Mouse (Mus musculus) liver, embryonic 14.5 days (tissue): ENCODE measurements around the gene Olfr749. TPM values are rescaled to one million over a fixed set of nuclear protein-coding genes. Genes with fewer than 3 reads are reported as not detected.

Experiments used
- ATAC-seq: fragments of 200-750 bp; cut with Nextera tagmentation; 2 replicates; pipeline ENCODE4 v1.8.0; 2017; ENCODE audit warnings: moderate number of reproducible peaks, mild to moderate bottlenecking, moderate library complexity; ENCODE audit not compliant: insufficient read depth
- DNase-seq, 3 experiments: peaks; one replicate each; pipeline ENCODE4 v3.0.0-alpha.2; 2012 to 2013; ENCODE audit warnings: low read depth in 3 of 3, low spot score in 3 of 3
- H3K27ac ChIP-seq: fragments of 300-500 bp; sonication (generic); 2 replicates; pipeline ENCODE4 v1.5.1; 2014; ENCODE audit warnings: moderate library complexity, mild to moderate bottlenecking, control low read depth, inconsistent platforms
- H3K27me3 ChIP-seq: fragments of 300-500 bp; sonication (generic); 2 replicates; pipeline ENCODE4 v1.6.1; 2014; ENCODE audit warnings: mild to moderate bottlenecking, low read length, moderate library complexity; ENCODE audit not compliant: control insufficient read depth, insufficient read depth
- H3K36me3 ChIP-seq: fragments of 300-500 bp; sonication (generic); replicated peaks from 2 replicates; pipeline ENCODE4 v1.6.1; 2014; ENCODE audit warnings: low read depth; ENCODE audit not compliant: control insufficient read depth, insufficient read depth
- H3K4me1 ChIP-seq, 2 experiments: fragments of 200-500 bp in 1 of 2; fragments of 300-500 bp in 1 of 2; sonication (generic) in 1 of 2; replicated peaks; 2 replicates each; pipeline ENCODE4 v1.6.1; 2012 to 2014; ENCODE audit warnings: antibody characterized with exemption in 1 of 2, inconsistent platforms in 1 of 2, low read length in 1 of 2; ENCODE audit not compliant: control insufficient read depth in 2 of 2, insufficient read depth in 2 of 2
- H3K4me2 ChIP-seq: fragments of 300-500 bp; sonication (generic); 2 replicates; pipeline ENCODE4 v1.6.1; 2014; ENCODE audit warnings: low read depth, mild to moderate bottlenecking, control low read depth, moderate library complexity
- H3K4me3 ChIP-seq, 2 experiments: fragments of 200-500 bp in 1 of 2; fragments of 300-500 bp in 1 of 2; sonication (generic) in 1 of 2; 2 replicates each; pipeline ENCODE4 v1.5.1; 2012 to 2014; ENCODE audit warnings: low read depth in 2 of 2, low read length in 2 of 2, mild to moderate bottlenecking in 2 of 2, control low read depth in 1 of 2, inconsistent platforms in 1 of 2, moderate library complexity in 1 of 2; ENCODE audit not compliant: insufficient read depth in 1 of 2
- H3K9ac ChIP-seq: fragments of 300-500 bp; sonication (generic); replicated peaks from 2 replicates; pipeline ENCODE4 v1.6.1; 2014; ENCODE audit warnings: mild to moderate bottlenecking, control low read depth, moderate library complexity
- H3K9me3 ChIP-seq: fragments of 300-500 bp; sonication (generic); 2 replicates; pipeline ENCODE4 v1.6.1; 2016; ENCODE audit warnings: low read length, mixed read lengths; ENCODE audit not compliant: control insufficient read depth
- CTCF ChIP-seq: IDR thresholded peaks from 2 replicates; pipeline ENCODE4 v1.5.1; 2016; ENCODE audit warnings: antibody characterized with exemption, low read depth, control low read depth
- EP300 ChIP-seq: IDR thresholded peaks from 2 replicates; pipeline ENCODE4 v1.6.1; 2016; ENCODE audit warnings: antibody characterized with exemption, low read depth
- WGBS: fragments of 180-500 bp; shearing (Covaris S2); extraction: QIAGEN DNeasy Blood & Tissue Kit; methylation state at CpG from one replicate; pipeline ENCODE4 v1.1.7; 2014; ENCODE audit not compliant: insufficient replicate concordance; 5-methylcytosine and 5-hydroxymethylcytosine counted together
- polyA plus RNA-seq, 2 experiments: library from polyadenylated mRNA; depleted of rRNA in 1 of 2; stranded (reverse) in 1 of 2; unstranded in 1 of 2; fragments of >200 nt; fragmentation: Nextera tagmentation in 1 of 2; extraction: Ambion mirVana in 1 of 2; gene quantifications; 2 replicates each; pipeline versions ENCODE4 v1.2.1 to v1.2.3; 2012 to 2014

The Olfr749 gene
- not detected in 2 replicates for polyA plus RNA-seq (2012; rRNA removed)
- polyA plus RNA-seq (2014; fragmentation: Nextera tagmentation; extraction: Ambion mirVana): not detected in 2 replicates

GRCm38 (mm10) chr14:50744994-50745393 is at the start of gene Olfr749:
Olfr749 (minus strand) TSS chr14:50745094.
- H3K36me3 ChIP-seq: no peaks in the 10 kb centered on the region
- no peak for TF ChIP-seq EP300
- no peaks in the 10 kb centered on the region for H3K27me3 ChIP-seq
- DNase-seq (no peak), ATAC-seq (no peak)
- H3K4me2 ChIP-seq: no peak within 1 kb of the TSS
- H3K9ac ChIP-seq: no peak within 1 kb of the TSS
- no peak within 1 kb of the TSS for H3K27ac ChIP-seq
- no peaks in the 10 kb centered on the region for H3K9me3 ChIP-seq
- no peak within 1 kb of the TSS for H3K4me3 ChIP-seq
- H3K4me1 ChIP-seq: no peaks in the 10 kb centered on the region

GRCm38 (mm10) chr14:50788157-50788556 is 43.3 kb upstream of the Olfr749 start:
- no peak for DNase-seq
- Histone ChIP-seq H3K4me3 (no peak overlapping the region), H3K27me3 (no peaks in the 10 kb centered on the region), H3K36me3 (no peaks in the 10 kb centered on the region), H3K9me3 (no peaks in the 10 kb centered on the region), H3K4me2 (no peak overlapping the region), H3K27ac (no peak overlapping the region), H3K4me1 (peaks cover 0 to 4% of the 10 kb centered on the region in 2 experiments; a peak in 3 of 4 replicates), H3K9ac (no peak overlapping the region)
- WGBS: 20% methylated on average over 2 of the region's 2 CpGs
- TF ChIP-seq CTCF (peak; percentile 25; the same call in 1 of the 2 replicates), EP300 (no peak)
- no peak for ATAC-seq

- DNase-seq: peak; percentile 79 to 82 (median 80)
- Histone ChIP-seq H3K27me3 (no peaks in the 10 kb centered on the region), H3K4me3 (peak within 1 kb of the TSS; percentile 74 to 92), H3K4me1 (peaks cover 0 to 4% of the 10 kb centered on the region in 2 experiments; a peak in 3 of 4 replicates), H3K27ac (no peak within 1 kb of the TSS; the same call in 1 of the 2 replicates), H3K9me3 (no peaks in the 10 kb centered on the region), H3K4me2 (peak within 1 kb of the TSS; percentile 79), H3K9ac (peak within 1 kb of the TSS; percentile 87), H3K36me3 (no peaks in the 10 kb centered on the region)
- ATAC-seq: peak; percentile 94
- WGBS: under 1% methylated on average over 21 of the region's 21 CpGs
- TF ChIP-seq EP300: no peak
- peak; percentile 97 for TF ChIP-seq CTCF
Measured at GRCm38 (mm10) chr14:50785251-50785637, 40.4 kb upstream of the Olfr749 start, which contains the start of gene Ttc5. Ttc5 (minus strand) TSS chr14:50785519.

- no peak for TF ChIP-seq CTCF
- TF ChIP-seq EP300: no peak
- H3K36me3 ChIP-seq: no peaks in the 10 kb centered on the region
- ATAC-seq (peak; percentile 62; the same call in 1 of the 2 replicates), DNase-seq (no peak)
- WGBS: 16% methylated on average over 16 of the region's 16 CpGs
- no peak overlapping the region; the same call in 1 of the 2 replicates for H3K27ac ChIP-seq
- peak overlapping the region; percentile 79 for H3K4me2 ChIP-seq
- no peaks in the 10 kb centered on the region for H3K9me3 ChIP-seq
- peak overlapping the region; percentile 74 to 92 for H3K4me3 ChIP-seq
- no peaks in the 10 kb centered on the region for H3K27me3 ChIP-seq
- peak overlapping the region; percentile 87 for H3K9ac ChIP-seq
- peaks cover 0 to 4% of the 10 kb centered on the region in 2 experiments; a peak in 3 of 4 replicates for H3K4me1 ChIP-seq
Measured at GRCm38 (mm10) chr14:50784391-50785250, 39.7 kb upstream of the Olfr749 start.

GRCm38 (mm10) chr14:50782166-50782565 is 37.3 kb upstream of the Olfr749 start:
- H3K36me3 ChIP-seq: no peaks in the 10 kb centered on the region
- no peaks in the 10 kb centered on the region for H3K27me3 ChIP-seq
- TF ChIP-seq EP300 (no peak), CTCF (no peak)
- WGBS: 55% methylated on average over 3 of the region's 3 CpGs
- H3K9me3 ChIP-seq: no peaks in the 10 kb centered on the region
- DNase-seq: no peak
- no peak overlapping the region for H3K27ac ChIP-seq
- no peak overlapping the region for H3K4me3 ChIP-seq
- H3K9ac ChIP-seq: no peak overlapping the region
- ATAC-seq: no peak
- peaks cover 0 to 4% of the 10 kb centered on the region in 2 experiments; a peak in 3 of 4 replicates for H3K4me1 ChIP-seq
- H3K4me2 ChIP-seq: no peak overlapping the region
